Mouse (Mus musculus) ovary, adult 18-20 months (tissue): ENCODE results near the gene AI837181.

Source experiments
- DNase-seq: peaks from one replicate; pipeline ENCODE4 v3.0.0; 2022; ENCODE audit warnings: low spot score, mixed read lengths

The AI837181 gene

GRCm38 (mm10) chr19:5447515-5448353 lies 22.8 kb downstream of the AI837181 start, which contains the start of gene Fosl1:
Fosl1 (plus strand) TSS chr19:5447547.
- no peak for DNase-seq

DNA sequence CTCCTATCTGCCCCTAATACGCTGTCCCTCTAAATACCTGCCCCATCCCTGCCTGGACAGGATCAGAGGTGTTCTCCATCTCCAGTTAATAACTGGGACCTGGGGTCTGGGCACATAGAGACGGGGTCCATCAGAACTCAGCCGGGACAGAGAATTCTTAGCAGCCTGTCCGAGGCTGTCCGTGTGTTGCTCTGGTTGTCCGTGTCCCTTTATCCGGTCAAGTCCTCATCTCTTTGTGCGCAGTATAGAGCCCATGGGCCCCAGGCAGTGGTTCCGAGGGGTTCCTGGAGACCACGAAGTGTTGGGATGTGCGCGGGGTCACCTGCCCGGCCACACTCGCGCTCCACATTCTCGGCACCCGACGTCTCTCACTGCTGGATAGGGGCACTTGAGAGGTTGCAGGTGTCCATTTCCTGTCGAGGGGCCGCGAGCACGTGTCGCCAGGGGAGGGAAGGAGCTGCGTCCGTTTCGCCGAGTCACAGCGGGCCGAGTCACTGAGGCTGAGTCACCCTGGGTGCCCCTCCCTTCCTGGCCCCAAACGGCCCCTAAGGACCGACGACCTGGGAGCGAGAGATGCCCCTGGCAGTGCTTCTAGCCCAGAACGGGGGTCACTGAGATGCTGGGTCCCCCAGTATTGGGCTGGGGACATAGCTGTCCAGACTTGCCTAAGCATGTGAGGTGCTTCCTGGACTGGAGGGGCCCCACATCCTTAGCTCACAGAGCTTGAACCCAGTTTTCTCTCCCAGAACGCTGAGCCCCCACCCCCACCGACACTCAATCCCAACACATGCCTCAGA lies 23.6 kb downstream of the AI837181 start:
- no peak for DNase-seq

GRCm38 (mm10) chr19:5449673-5450072 lies 24.7 kb downstream of the AI837181 start:
- DNase-seq: no peak

GRCm38 (mm10) chr19:5451766-5452165 lies 26.8 kb downstream of the AI837181 start:
- DNase-seq: no peak

DNA sequence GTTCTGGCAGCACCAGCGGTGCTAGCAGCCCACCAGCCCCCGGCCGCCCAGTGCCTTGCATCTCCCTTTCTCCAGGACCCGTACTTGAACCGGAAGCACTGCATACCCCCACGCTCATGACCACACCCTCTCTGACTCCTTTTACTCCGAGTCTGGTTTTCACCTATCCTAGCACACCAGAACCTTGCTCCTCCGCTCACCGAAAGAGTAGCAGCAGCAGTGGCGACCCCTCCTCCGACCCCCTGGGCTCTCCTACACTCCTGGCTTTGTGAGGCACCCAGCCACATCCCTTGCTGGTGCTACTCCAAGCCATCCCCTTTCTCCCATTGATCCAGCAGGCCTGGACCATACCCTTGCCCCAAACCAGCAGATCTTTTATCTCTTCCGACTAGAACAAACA lies 30.1 kb downstream of the AI837181 start:
- DNase-seq: no peak

GRCm38 (mm10) chr19:5455568-5455967 lies 30.6 kb downstream of the AI837181 start:
- no peak for DNase-seq

DNA sequence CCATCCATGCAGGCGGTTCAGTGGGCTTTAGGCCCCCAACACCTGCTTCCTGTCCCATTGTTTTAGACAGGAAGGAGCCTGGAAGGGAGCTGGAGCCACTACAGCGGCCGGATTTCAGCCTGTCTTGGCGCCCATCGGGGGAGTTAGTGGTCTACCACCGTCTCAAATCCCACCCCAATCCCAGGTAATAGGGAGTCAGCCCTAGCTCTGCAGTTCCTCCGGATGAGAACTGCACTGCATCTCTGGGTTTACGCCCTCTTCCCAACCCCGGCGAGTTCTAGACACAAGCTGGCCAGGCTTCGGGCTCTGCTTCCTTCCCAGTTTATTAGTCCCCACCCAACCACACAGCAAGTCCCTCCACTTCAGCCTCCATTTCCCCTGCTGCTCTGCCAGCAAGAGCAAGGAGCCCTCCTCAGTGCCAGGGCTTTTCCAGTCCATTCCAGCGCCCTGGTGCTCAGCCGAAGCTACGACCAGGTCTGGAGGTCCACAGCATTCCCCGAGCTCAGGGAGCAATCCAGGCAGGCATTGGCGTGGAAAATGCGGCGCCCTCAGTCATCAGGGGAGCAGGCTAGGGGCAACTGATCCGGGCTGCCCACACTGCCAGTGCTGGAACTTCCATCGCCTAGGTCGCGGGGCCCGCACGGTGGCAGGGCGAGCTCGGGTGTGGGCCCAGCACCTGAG lies 31.4 kb downstream of the AI837181 start:
- DNase-seq: no peak

GRCm38 (mm10) chr19:5456922-5457745 lies 32.2 kb downstream of the AI837181 start:
- DNase-seq: peak; percentile 90

DNA sequence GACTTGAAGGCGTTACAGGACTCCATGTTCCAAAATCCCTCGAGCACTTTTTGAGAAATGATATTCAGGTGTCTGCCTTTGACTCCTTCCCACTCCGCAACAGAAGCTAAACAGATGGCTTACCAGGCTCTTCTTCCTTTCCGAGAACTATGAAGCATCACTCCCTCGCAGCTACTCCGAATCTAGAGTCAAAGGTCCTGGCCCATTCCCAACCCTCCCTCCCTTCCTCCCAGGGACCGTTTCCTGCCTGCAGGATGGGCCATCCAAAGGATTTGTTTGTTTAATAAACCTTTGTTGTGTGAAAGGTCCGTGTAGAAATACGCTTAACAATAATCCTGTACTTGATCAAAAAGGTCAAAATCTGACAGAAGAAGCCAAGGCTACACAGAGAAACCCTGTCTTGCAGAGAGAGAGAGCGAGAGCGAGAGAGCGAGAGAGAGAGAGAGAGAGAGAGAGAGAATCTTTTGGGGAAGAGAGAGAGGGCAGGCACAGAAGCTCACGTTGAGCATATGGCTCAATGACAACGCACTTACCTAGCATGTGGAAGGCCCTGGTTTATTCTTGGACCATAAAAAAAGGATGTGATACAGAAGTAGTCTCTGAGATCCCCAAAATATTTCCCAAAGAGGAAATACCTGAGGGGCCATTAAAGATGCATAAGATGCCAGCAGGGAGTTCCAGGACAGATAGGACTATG lies 33.0 kb downstream of the AI837181 start, which contains the start of gene Ccdc85b:
TSS of gene Ccdc85b (minus strand) at position 149 of the 697 bp plus-strand sequence.
- DNase-seq: no peak

GRCm38 (mm10) chr19:5459019-5459418 lies 34.1 kb downstream of the AI837181 start:
- DNase-seq: no peak

- DNase-seq: no peak
These were observed 35.0 kb downstream of the AI837181 start for GRCm38 (mm10) chr19:5459896-5460295.

DNA sequence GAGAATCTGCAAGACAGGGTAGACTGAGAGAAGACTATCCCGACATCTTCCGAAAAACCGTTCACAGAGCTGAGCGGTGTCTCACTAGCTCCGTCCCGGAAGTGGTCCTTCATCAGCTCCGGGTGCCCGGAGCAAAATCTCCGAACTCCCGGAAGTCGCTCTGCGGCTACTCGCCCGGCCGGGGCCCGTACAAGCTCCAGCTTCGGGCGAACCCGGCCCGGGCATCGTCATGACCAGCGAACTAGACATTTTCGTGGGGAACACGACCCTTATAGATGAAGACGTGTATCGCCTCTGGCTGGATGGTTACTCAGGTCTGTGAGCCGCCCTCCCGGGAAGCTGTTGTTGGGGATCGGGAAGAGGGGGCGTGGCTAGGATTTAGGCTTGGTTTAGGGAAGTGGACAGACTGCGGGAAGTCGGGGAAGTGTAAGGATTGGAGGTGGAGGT lies 35.5 kb downstream of the AI837181 start, which contains the start of gene Fibp:
TSS of gene Fibp (plus strand) at position 151 of the 447 bp plus-strand sequence.
- DNase-seq: peak; percentile 64

DNA sequence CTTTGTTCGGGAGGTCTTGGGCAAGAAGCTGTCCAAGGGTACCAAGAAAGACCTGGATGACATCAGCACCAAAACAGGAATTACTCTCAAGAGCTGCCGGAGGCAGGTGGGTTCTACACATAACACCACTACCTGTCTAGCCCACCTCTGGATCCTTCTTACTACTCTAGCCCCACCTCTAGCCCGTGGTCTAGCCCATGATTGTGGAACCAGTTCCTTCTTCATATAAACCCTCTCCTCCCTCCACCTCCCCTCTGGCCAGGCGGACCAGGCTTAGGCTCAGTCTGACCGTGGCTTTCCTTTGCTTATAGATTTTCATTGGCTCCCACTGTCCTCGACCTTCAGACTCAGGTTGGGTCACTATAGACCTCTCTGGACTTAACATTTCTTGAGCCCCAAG lies 36.5 kb downstream of the AI837181 start:
- DNase-seq: no peak

- DNase-seq: no peak
These were observed 38.3 kb downstream of the AI837181 start for GRCm38 (mm10) chr19:5463212-5463611.

DNA sequence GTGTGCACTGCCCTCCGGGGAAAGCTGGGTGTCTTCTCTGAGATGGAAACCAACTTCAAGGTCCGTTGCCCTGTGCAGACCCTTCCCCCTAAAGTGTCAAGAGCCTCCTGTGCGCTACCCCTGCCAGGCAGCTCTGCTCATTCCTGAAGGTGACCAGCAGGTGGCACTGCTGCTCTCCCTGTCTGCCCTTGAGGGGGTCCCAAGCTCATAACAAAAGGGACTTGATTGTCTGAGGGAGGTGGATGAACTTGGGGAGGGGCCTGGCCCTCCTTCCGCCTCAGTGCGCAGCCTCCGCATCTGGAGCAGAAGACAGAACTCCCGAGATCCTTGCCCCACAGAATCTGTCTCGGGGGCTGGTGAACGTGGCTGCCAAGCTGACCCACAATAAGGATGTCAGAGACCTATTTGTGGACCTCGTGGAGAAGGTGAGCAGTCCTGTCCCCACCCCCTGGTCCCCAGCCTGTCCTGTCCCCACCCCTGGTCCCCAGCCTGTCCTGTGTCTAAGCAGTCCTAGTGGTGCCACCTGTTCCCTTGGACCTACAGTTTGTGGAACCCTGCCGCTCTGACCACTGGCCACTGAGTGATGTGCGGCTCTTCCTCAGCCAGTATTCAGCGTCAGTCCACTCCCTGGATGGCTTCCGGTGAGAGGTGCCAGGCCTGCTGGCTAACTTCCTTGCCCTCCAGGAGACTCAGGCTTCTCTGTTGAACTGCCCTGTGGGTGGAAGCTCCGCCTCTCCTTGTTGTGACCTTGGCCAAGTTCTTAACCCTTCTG lies 39.0 kb downstream of the AI837181 start:
- DNase-seq: no peak

GRCm38 (mm10) chr19:5465037-5465436 lies 40.1 kb downstream of the AI837181 start:
- no peak for DNase-seq

DNA sequence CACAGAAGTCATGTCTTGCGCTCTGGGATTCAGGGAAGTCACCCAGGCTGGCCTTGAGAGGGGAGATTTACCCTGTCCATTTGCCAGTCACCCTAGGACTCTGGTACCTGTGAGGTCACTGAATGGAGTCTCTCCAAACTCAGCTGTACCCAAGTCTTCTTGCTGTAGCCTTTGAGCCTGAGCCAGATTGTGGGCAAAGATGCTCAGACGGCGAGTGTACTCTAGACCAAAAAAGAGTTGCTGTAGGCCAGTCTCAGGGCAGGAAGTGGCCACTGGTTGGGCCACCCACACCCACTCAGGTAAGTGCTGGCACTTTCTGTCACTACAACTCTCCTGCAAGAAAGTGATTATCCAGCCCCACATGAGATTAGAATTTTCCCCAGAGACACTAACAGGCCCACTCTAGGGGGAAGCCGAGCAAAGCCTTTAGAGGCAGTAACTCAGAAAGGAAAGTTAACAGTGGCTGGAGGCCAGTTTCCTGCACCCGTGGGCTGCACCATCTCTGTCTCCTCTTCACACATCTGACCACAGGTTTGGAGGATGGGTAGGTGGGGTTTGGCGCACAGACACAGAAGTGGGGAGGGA lies 42.1 kb downstream of the AI837181 start:
- no peak for DNase-seq

- DNase-seq: no peak
These were observed 43.4 kb downstream of the AI837181 start, which contains the start of gene Ctsw for GRCm38 (mm10) chr19:5468374-5468773. Ctsw (minus strand) TSS chr19:5468507.

DNA sequence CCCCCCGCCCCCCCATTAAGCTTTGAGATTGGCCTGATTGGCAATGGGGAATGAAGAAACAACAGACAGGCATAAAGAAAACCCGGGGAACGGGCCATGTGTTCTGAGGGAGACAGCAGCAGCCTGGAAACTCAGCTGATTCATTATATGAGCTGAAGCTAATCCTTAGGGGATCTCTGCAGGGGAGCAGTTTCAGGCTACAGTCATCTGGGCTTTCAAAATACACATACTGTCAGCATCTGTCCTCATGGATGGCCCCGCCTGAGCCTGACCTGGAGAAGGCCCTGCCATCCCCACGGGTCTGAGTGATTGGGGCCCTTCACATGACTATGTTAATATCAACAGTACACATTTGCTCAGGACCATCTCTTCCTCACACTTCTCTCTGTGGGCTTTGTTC lies 46.9 kb downstream of the AI837181 start:
- no peak for DNase-seq
